Mouse (Mus musculus): ENCODE measurements at regions not wholly inside any gene's neighbourhood (a gene's known extent, or its start where the extent isn't known, plus 50 kb on each side); places are given as distances from the start of the nearest gene placed in this dataset.

- 88% methylated on average over 6 of the region's 6 CpGs for WGBS
- no peaks in the 10 kb centered on the region for H3K9me3 ChIP-seq (replicated peaks)
- H3K27me3 ChIP-seq (ENCODE audit: low read depth, poor library complexity, severe bottlenecking): no peaks in the 10 kb centered on the region
- H3K4me1 ChIP-seq: peaks cover 28% of the 10 kb centered on the region
- H3K27ac ChIP-seq (replicated peaks): no peak overlapping the region
- H3K4me3 ChIP-seq: no peak overlapping the region
- no peaks in the 10 kb centered on the region for H3K36me3 ChIP-seq
- no peak for DNase-seq (ENCODE audit: low spot score)
These were observed 59.2 kb downstream of the Marcks start for GRCm38 (mm10) chr10:37079535-37079934.

GRCm38 (mm10) chr10:37078439-37078838, 60.3 kb downstream of the Marcks start:
- peak; percentile 44 for DNase-seq (ENCODE audit: low spot score)
- 44% methylated on average over 5 of the region's 5 CpGs for WGBS
- Histone ChIP-seq H3K27me3 (ENCODE audit: low read depth, poor library complexity, severe bottlenecking) (no peaks in the 10 kb centered on the region), H3K27ac (replicated peaks) (peak overlapping the region; percentile 71), H3K4me3 (no peak overlapping the region), H3K9me3 (replicated peaks) (no peaks in the 10 kb centered on the region), H3K4me1 (peaks cover 28% of the 10 kb centered on the region), H3K36me3 (no peaks in the 10 kb centered on the region)

DNA sequence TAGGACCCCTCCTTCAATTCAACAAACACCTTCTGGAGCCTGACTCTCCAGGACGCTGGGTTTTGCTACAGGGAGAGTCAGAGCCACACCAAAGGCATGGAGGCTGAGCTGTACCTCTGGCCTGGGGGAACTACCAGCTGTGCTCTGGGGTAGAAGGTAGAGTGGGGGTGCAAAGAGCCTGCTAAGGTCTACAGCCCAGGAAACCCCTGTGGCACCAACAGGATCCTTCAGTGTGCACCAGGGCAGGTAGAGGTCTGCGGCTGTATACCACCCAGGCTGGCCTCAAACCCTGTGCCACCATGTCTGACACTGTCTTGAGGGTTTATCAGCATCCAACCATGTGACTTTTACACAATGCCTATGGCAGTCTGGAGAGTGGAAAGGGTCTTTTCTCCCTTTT, 61.0 kb downstream of the Marcks start:
- Histone ChIP-seq H3K27ac (replicated peaks) (peak overlapping the region; percentile 71), H3K36me3 (no peaks in the 10 kb centered on the region), H3K27me3 (ENCODE audit: low read depth, poor library complexity, severe bottlenecking) (no peaks in the 10 kb centered on the region), H3K4me3 (no peak overlapping the region), H3K9me3 (replicated peaks) (no peaks in the 10 kb centered on the region), H3K4me1 (peaks cover 34% of the 10 kb centered on the region)
- WGBS: 92% methylated on average over 2 of the region's 2 CpGs
- DNase-seq (ENCODE audit: low spot score): no peak

- Histone ChIP-seq H3K27ac (replicated peaks) (peak overlapping the region; percentile 61; the same call in 1 of the 2 replicates), H3K4me3 (no peak overlapping the region), H3K4me1 (peaks cover 22% of the 10 kb centered on the region), H3K36me3 (no peaks in the 10 kb centered on the region), H3K9me3 (replicated peaks) (no peaks in the 10 kb centered on the region), H3K27me3 (ENCODE audit: low read depth, poor library complexity, severe bottlenecking) (no peaks in the 10 kb centered on the region)
- 28% methylated on average over 5 of the region's 5 CpGs for WGBS
- peak; percentile 40 for DNase-seq (ENCODE audit: low spot score)
These were observed 65.9 kb downstream of the Marcks start for GRCm38 (mm10) chr10:37072834-37073233.

DNA sequence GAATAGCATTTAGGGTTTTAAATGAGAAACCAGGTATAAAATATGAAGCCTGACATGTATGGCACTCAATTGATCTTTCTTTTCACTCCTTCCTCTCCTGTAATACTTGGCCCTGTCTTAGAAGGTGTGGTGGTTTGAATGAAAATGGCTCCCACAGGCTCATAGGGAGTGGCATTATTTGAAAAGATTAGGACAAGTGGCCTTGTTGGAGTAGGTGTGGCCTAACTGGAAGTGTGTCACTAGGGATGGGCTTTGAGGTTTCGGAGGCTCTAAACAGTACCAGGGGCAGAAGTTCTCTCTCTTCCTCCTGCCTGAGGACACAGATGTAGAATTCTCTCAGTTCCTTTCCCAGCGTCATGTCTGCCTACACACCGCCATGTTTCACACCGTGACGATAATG, 66.7 kb downstream of the Marcks start:
- Histone ChIP-seq H3K4me3 (no peak overlapping the region), H3K36me3 (no peaks in the 10 kb centered on the region), H3K9me3 (replicated peaks) (no peaks in the 10 kb centered on the region), H3K27me3 (ENCODE audit: low read depth, poor library complexity, severe bottlenecking) (no peaks in the 10 kb centered on the region), H3K27ac (replicated peaks) (0 out of 2 replicates have a peak overlapping the region, but pooled peaks have one; percentile 3), H3K4me1 (peaks cover 18% of the 10 kb centered on the region; the same call in 1 of the 2 replicates)
- no peak for DNase-seq (ENCODE audit: low spot score)
- WGBS: 91% methylated on average over 5 of the region's 5 CpGs

GRCm38 (mm10) chr10:37071420-37071819, 67.3 kb downstream of the Marcks start:
- H3K4me1 ChIP-seq: peaks cover 12% of the 10 kb centered on the region; the same call in 1 of the 2 replicates
- no peak overlapping the region for H3K27ac ChIP-seq (replicated peaks)
- H3K4me3 ChIP-seq: no peak overlapping the region
- no peaks in the 10 kb centered on the region for H3K9me3 ChIP-seq (replicated peaks)
- DNase-seq (ENCODE audit: low spot score): no peak
- no peaks in the 10 kb centered on the region for H3K36me3 ChIP-seq
- 80% methylated on average over 2 of the region's 2 CpGs for WGBS
- H3K27me3 ChIP-seq (ENCODE audit: low read depth, poor library complexity, severe bottlenecking): no peaks in the 10 kb centered on the region
